Mouse (Mus musculus) ES-E14 (cell line): ENCODE data around the gene Slc16a3.

Experiments used
- CHD2 ChIP-seq: IDR thresholded peaks from 2 replicates; pipeline ENCODE4 v1.6.1; 2014; ENCODE audit warnings: mild to moderate bottlenecking, low read depth, low read length, inconsistent platforms
- ZC3H11A ChIP-seq: IDR thresholded peaks from 2 replicates; pipeline ENCODE4 v1.6.1; 2012; ENCODE audit warnings: low read depth, mild to moderate bottlenecking, inconsistent platforms, low read length, borderline replicate concordance
- ZNF384 ChIP-seq: IDR thresholded peaks from 2 replicates; pipeline ENCODE4 v1.6.1; 2012; ENCODE audit warnings: low read depth, low read length, inconsistent platforms

GRCm38 (mm10) chr11:120989523-120989922, 41.2 kb downstream of the Slc16a3 start:
- TF ChIP-seq ZNF384 = no peak
- TF ChIP-seq ZC3H11A = no peak
- TF ChIP-seq CHD2 = no peak
